Mouse (Mus musculus): Measurements from ENCODE around the gene Calr4. TPM values are rescaled to one million over a fixed set of nuclear protein-coding genes. Genes with fewer than 3 reads are reported as not detected.

Calr4 gene
- polyA plus RNA-seq, 1 experiment from 2014 or later, result 0.45 TPM

DNA sequence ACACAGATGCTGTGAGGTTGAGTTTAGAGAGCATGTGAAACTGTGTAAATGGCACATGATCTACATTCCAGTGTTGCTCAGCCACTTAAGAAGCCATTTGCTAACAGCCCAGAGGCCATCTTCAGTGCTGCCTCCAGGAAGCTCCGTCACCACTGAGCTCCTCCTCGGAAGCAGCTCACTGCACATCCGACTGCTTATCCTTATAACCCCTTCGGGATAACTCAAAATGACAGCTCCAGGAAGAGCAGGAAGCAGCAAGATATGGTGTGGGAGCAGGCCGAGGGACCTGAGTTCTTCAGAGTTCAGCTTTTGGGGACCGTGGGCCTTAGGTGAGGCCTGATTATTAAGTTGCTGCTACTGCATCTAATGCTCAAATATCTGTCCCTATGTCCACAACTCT, 27.8 kb downstream of the Calr4 start:
- no peaks in the 10 kb centered on the region for H3K36me3 ChIP-seq (ENCODE audit: control insufficient read depth, insufficient read depth, low read length)
- WGBS, result 37% methylated on average over 6 of the region's 6 CpGs
- no peak overlapping the region for H3K4me2 ChIP-seq (replicated peaks; ENCODE audit: low read depth, low read length)
- ATAC-seq (ENCODE audit: low FRiP score, low TSS enrichment), result no peak
- no peaks in the 10 kb centered on the region for H3K4me1 ChIP-seq (ENCODE audit: control insufficient read depth, insufficient read depth, low read length)
- no peaks in the 10 kb centered on the region for H3K9me3 ChIP-seq (ENCODE audit: control insufficient read depth, low read length)
- H3K27ac ChIP-seq (ENCODE audit: low read depth, low read length), result no peak overlapping the region
- no peak overlapping the region for H3K9ac ChIP-seq (ENCODE audit: low read depth, low read length)
- H3K27me3 ChIP-seq (ENCODE audit: control insufficient read depth, insufficient read depth, low read length), result no peaks in the 10 kb centered on the region
- no peak overlapping the region for H3K4me3 ChIP-seq (ENCODE audit: low read length)

DNA sequence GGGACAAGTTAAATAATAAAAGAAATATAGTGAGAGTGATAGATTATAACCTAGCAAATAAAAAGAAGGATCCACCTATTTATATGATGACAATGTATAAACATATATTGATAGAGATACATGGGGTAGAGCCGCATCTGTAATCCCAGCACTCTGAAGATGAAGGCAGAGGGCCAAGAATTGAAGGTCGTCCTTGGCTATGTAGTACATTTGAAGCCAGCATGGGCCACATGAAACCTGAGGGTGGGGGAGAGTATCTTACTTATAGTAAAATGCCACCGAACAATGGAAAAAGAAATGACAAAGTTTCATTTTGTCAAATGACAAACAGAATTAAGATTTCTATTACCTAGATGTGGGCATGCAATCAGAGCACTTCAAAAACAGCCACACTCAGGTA, 31.8 kb downstream of the Calr4 start:
- H3K9me3 ChIP-seq (ENCODE audit: control insufficient read depth, low read length), result no peaks in the 10 kb centered on the region
- no peak for ATAC-seq (ENCODE audit: low FRiP score, low TSS enrichment)

DNA sequence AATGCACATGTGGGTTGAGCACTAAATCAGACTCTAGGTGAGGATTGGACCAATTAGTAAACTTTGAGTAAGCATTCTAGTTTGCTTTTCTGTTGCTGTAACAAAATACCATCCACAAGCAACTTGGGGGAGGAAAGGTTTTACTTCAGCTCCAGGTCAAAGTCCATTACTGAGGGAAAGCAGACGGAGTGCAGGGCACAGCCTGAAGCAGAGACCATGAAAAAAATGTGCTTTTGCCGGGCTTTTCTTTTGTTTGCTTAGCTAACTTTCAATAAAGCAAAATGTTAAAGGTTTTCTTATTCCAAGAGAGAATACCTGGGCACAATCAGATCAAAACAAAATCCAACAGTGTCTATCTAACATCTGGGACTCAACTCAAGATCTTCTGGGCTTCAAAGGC, 32.5 kb downstream of the Calr4 start:
- Histone ChIP-seq H3K36me3 (ENCODE audit: control insufficient read depth, insufficient read depth, low read length) (no peaks in the 10 kb centered on the region), H3K27ac (ENCODE audit: low read depth, low read length) (no peak overlapping the region), H3K4me2 (replicated peaks; ENCODE audit: low read depth, low read length) (no peak overlapping the region), H3K4me1 (ENCODE audit: control insufficient read depth, insufficient read depth, low read length) (no peaks in the 10 kb centered on the region), H3K27me3 (ENCODE audit: control insufficient read depth, insufficient read depth, low read length) (no peaks in the 10 kb centered on the region), H3K9me3 (ENCODE audit: control insufficient read depth, low read length) (no peaks in the 10 kb centered on the region), H3K9ac (ENCODE audit: low read depth, low read length) (no peak overlapping the region), H3K4me3 (ENCODE audit: low read length) (no peak overlapping the region)
- ATAC-seq (ENCODE audit: low FRiP score, low TSS enrichment), result no peak
- WGBS, result 39% methylated on average over 2 of the region's 2 CpGs

More for the DNA sequence above, 31.8 kb downstream of the Calr4 start:
- Histone ChIP-seq H3K4me1 (ENCODE audit: control insufficient read depth, insufficient read depth, low read length) (no peaks in the 10 kb centered on the region), H3K36me3 (ENCODE audit: control insufficient read depth, insufficient read depth, low read length) (no peaks in the 10 kb centered on the region), H3K27me3 (ENCODE audit: control insufficient read depth, insufficient read depth, low read length) (no peaks in the 10 kb centered on the region), H3K4me3 (ENCODE audit: low read length) (no peak overlapping the region), H3K9ac (ENCODE audit: low read depth, low read length) (no peak overlapping the region), H3K4me2 (replicated peaks; ENCODE audit: low read depth, low read length) (no peak overlapping the region), H3K27ac (ENCODE audit: low read depth, low read length) (no peak overlapping the region)
- 87% methylated on average over 3 of the region's 3 CpGs for WGBS

DNA sequence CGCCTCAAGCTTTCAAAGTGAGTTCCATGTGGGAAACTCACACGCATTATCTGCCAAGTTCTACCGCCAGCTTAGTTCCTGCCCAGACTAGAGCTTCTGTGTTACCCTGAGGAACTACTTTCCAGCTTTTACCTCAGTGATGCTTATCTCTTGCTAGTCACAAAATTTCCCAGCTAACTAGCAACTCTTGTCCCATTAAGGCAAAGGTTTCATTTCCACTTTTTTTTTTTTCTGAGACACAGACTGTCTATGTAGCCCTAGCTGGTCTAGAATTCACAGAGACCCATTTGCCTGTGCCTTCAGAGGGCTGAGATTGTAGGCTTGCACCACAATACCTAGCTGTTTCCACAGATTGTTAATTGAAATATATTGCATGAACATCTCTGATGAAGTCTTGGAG, 33.2 kb downstream of the Calr4 start:
- Histone ChIP-seq H3K9ac (ENCODE audit: low read depth, low read length) (no peak overlapping the region), H3K4me3 (ENCODE audit: low read length) (no peak overlapping the region), H3K27ac (ENCODE audit: low read depth, low read length) (no peak overlapping the region), H3K4me2 (replicated peaks; ENCODE audit: low read depth, low read length) (no peak overlapping the region), H3K36me3 (ENCODE audit: control insufficient read depth, insufficient read depth, low read length) (no peaks in the 10 kb centered on the region), H3K9me3 (ENCODE audit: control insufficient read depth, low read length) (no peaks in the 10 kb centered on the region), H3K27me3 (ENCODE audit: control insufficient read depth, insufficient read depth, low read length) (no peaks in the 10 kb centered on the region), H3K4me1 (ENCODE audit: control insufficient read depth, insufficient read depth, low read length) (no peaks in the 10 kb centered on the region)
- no peak for ATAC-seq (ENCODE audit: low FRiP score, low TSS enrichment)
- 83% methylated on average over 3 of the region's 3 CpGs for WGBS

DNA sequence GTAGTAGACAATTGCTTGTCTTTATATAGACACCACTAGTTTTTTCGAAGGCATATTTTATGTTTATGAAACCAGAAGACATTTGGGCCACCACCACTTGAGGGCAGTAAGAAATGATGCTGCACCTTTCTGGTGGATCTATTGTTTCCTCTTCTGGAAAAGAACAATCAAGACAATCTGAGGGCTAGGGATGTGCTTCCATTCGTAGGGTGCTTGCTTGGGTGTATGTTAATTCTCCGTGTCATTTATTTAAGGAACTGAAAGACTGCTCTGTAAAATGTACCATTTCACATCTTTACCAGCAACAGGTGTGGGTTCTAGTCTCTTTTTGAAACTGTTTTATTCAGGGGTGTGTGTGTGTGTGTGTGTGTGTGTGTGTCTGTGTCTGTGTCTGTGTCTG, 34.6 kb downstream of the Calr4 start:
- no peak overlapping the region for H3K4me3 ChIP-seq (ENCODE audit: low read length)
- H3K4me1 ChIP-seq (ENCODE audit: control insufficient read depth, insufficient read depth, low read length), result no peaks in the 10 kb centered on the region
- H3K36me3 ChIP-seq (ENCODE audit: control insufficient read depth, insufficient read depth, low read length), result no peaks in the 10 kb centered on the region
- H3K27ac ChIP-seq (ENCODE audit: low read depth, low read length), result no peak overlapping the region
- ATAC-seq (ENCODE audit: low FRiP score, low TSS enrichment), result no peak
- H3K27me3 ChIP-seq (ENCODE audit: control insufficient read depth, insufficient read depth, low read length), result no peaks in the 10 kb centered on the region
- 85% methylated on average over 3 of the region's 3 CpGs for WGBS
- no peak overlapping the region for H3K4me2 ChIP-seq (replicated peaks; ENCODE audit: low read depth, low read length)
- H3K9ac ChIP-seq (ENCODE audit: low read depth, low read length), result no peak overlapping the region
- no peaks in the 10 kb centered on the region for H3K9me3 ChIP-seq (ENCODE audit: control insufficient read depth, low read length)

DNA sequence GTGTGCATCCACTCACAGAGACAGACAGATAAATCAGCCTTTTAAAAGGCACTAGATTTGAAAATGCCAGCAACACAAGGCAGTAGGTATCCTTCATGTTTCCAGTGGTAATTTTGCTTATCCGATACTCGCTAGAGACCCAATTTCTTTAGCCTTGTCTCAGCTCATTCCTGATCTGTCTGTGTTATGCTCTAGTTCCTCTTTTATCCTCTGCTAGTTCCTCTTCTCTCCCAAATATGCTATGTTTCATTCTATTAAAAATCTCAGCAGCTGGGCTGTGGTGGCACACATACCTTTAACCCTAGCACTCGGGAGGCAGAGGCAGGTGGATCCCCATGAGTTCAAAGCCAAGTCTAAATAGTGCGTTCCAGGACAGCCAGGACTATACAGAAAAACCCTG, 37.5 kb downstream of the Calr4 start:
- no peak for ATAC-seq (ENCODE audit: low FRiP score, low TSS enrichment)
- Histone ChIP-seq H3K27ac (ENCODE audit: low read depth, low read length) (no peak overlapping the region), H3K4me1 (ENCODE audit: control insufficient read depth, insufficient read depth, low read length) (no peaks in the 10 kb centered on the region), H3K4me2 (replicated peaks; ENCODE audit: low read depth, low read length) (no peak overlapping the region), H3K9ac (ENCODE audit: low read depth, low read length) (no peak overlapping the region), H3K9me3 (ENCODE audit: control insufficient read depth, low read length) (no peaks in the 10 kb centered on the region), H3K27me3 (ENCODE audit: control insufficient read depth, insufficient read depth, low read length) (no peaks in the 10 kb centered on the region), H3K4me3 (ENCODE audit: low read length) (no peak overlapping the region), H3K36me3 (ENCODE audit: control insufficient read depth, insufficient read depth, low read length) (no peaks in the 10 kb centered on the region)
- 93% methylated on average over 4 of the region's 4 CpGs for WGBS

DNA sequence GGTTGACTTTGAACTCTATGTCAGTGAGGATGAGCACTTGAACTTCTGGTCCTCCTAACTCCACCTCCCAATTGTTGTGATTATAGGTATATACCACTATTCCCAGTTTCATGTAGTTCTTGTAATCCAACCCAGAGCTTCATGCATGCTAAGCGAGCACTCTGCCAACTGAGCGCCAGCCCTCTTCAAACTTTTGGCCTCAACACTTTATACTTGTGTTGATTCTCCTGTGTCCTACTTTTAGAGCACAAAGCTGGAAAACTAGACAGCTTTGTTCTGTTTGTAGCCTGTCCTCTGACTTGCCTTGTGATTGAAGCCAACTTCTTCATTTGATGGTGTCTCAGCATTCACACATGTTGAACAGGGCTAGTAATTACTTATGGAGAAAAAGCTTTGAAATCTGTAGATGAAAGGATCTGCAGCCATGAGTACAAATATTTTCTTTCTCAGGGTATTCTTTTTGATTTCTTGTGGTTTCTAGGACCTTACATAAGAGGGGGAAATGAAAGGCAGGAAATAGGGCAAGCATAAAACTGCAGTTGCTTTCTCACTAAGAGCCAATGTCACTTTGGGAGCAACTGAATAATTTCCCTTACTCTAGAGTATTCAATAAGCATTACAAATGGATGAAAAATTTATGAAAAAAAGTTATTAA, 39.4 kb downstream of the Calr4 start:
- Histone ChIP-seq H3K9ac (ENCODE audit: low read depth, low read length) (no peak overlapping the region), H3K36me3 (ENCODE audit: control insufficient read depth, insufficient read depth, low read length) (no peaks in the 10 kb centered on the region), H3K9me3 (ENCODE audit: control insufficient read depth, low read length) (no peaks in the 10 kb centered on the region), H3K27ac (ENCODE audit: low read depth, low read length) (no peak overlapping the region), H3K4me1 (ENCODE audit: control insufficient read depth, insufficient read depth, low read length) (no peaks in the 10 kb centered on the region), H3K4me3 (ENCODE audit: low read length) (no peak overlapping the region), H3K4me2 (replicated peaks; ENCODE audit: low read depth, low read length) (no peak overlapping the region), H3K27me3 (ENCODE audit: control insufficient read depth, insufficient read depth, low read length) (no peaks in the 10 kb centered on the region)
- ATAC-seq (ENCODE audit: low FRiP score, low TSS enrichment), result no peak
- 84% methylated on average over 2 of the region's 2 CpGs for WGBS

DNA sequence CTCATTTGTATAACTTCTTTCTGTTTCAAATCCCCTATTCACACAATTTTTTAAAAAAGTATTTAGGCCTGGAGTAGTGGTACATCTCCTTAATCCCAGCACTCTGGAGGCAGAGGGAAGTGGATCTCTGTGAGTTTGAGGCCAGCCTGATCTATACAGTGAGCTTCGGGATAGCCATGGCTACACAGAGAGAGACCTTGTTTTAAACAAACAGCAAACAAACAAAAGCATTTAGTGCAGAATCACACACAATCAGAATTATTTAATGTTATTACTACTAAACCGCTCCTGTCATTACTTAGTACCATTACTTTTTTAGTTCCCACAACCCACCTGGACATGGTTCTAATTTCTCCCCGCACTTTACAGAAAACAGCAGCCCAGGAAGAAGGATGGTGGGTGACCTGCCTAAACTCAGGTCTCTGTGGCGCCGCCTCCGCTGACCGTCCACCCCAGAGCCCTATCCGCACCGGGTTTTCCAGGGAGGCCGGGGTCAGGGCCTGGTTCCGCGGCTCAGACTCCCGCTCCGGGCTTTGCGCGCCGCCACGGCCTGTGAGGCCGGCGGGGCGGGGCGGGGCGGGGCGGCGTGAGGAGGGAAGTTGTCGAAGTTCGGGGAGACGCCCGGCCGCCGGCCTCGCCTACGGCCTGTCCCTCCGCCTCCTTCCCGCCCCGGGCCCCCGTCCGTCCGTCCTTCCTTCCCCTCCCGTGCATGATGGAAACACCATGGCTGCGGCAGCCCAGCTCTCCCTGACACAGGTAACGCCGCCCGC, 45.6 kb downstream of the Calr4 start, which contains the start of gene Eps15:
Gene Eps15, plus strand, starts transcription at position 580 of the 770 bp plus-strand sequence.
- peak within 1 kb of the TSS; percentile 86 for H3K4me2 ChIP-seq (replicated peaks; ENCODE audit: low read depth, low read length)
- 4% methylated on average over 31 of the region's 44 CpGs for WGBS

More for the DNA sequence above, 45.6 kb downstream of the Calr4 start, which contains the start of gene Eps15:
- no peaks in the 10 kb centered on the region for H3K27me3 ChIP-seq (ENCODE audit: control insufficient read depth, insufficient read depth, low read length)
- peak within 1 kb of the TSS; percentile 65; the same call in 1 of the 2 replicates for H3K27ac ChIP-seq (ENCODE audit: low read depth, low read length)
- H3K4me1 ChIP-seq (ENCODE audit: control insufficient read depth, insufficient read depth, low read length), result peaks cover 6% of the 10 kb centered on the region; the same call in 1 of the 2 replicates
- peak within 1 kb of the TSS; percentile 88 for H3K9ac ChIP-seq (ENCODE audit: low read depth, low read length)
- no peaks in the 10 kb centered on the region for H3K36me3 ChIP-seq (ENCODE audit: control insufficient read depth, insufficient read depth, low read length)
- peak; percentile 97 for ATAC-seq (ENCODE audit: low FRiP score, low TSS enrichment)
- peak within 1 kb of the TSS; percentile 92 for H3K4me3 ChIP-seq (ENCODE audit: low read length)
- no peaks in the 10 kb centered on the region for H3K9me3 ChIP-seq (ENCODE audit: control insufficient read depth, low read length)

Data from kidney, embryonic 14.5 days (tissue).